Mouse (Mus musculus): Measurements from ENCODE around the gene Rhbdd1.

- TF ChIP-seq POLR2A (IDR thresholded peaks at IDR 0.05; ENCODE audit: low read depth, low read length) (no peak), CTCF (conservative IDR thresholded peaks at IDR 0.05; ENCODE audit: insufficient read depth, insufficient read length, low read depth, low read length) (peak; percentile 80)
These were observed 160.0 kb downstream of the Rhbdd1 start for GRCm38 (mm10) chr1:82476256-82476655.
